Mouse (Mus musculus) kidney, adult 2 months (tissue): ENCODE measurements around the gene Olfr183. TPM values are rescaled to one million over a fixed set of nuclear protein-coding genes. Genes with fewer than 3 reads are reported as not detected.

Experiments used
- DNase-seq: peaks from one replicate; pipeline ENCODE4 v3.0.0; 2021
- H3K27ac ChIP-seq: fragments of 200-500 bp; 2 replicates; pipeline ENCODE4 v1.5.1; 2012; ENCODE audit warnings: low read depth, low read length, control low read depth, inconsistent platforms; ENCODE audit not compliant: insufficient read depth
- H3K27me3 ChIP-seq: fragments of 200-500 bp; replicated peaks from 2 replicates; pipeline ENCODE4 v1.6.1; 2012; ENCODE audit warnings: mild to moderate bottlenecking, moderate library complexity, low read length, inconsistent platforms; ENCODE audit not compliant: control insufficient read depth, insufficient read depth
- H3K36me3 ChIP-seq: fragments of 200-500 bp; 2 replicates; pipeline ENCODE4 v1.6.1; 2012; ENCODE audit warnings: mild to moderate bottlenecking, moderate library complexity, low read length, inconsistent platforms; ENCODE audit not compliant: control insufficient read depth, insufficient read depth
- H3K4me1 ChIP-seq: fragments of 200-500 bp; 2 replicates; pipeline ENCODE4 v1.6.1; 2011; ENCODE audit warnings: low read length; ENCODE audit not compliant: control insufficient read depth, insufficient read depth
- H3K4me3 ChIP-seq: fragments of 200-500 bp; 2 replicates; pipeline ENCODE4 v1.5.1; 2011; ENCODE audit warnings: mild to moderate bottlenecking, low read depth, low read length, control low read depth; ENCODE audit not compliant: insufficient read depth
- CTCF ChIP-seq: fragments of 200-500 bp; conservative IDR thresholded peaks from 2 replicates; pipeline ENCODE4 v1.5.1; 2011; ENCODE audit warnings: low read depth, mild to moderate bottlenecking, control low read depth, low read length, moderate library complexity, mixed read lengths; ENCODE audit not compliant: insufficient read depth, insufficient read length
- POLR2A ChIP-seq: fragments of 200-500 bp; IDR thresholded peaks from one replicate; pipeline ENCODE4 v1.6.1; 2011; ENCODE audit warnings: low read depth, low read length, control low read depth
- WGBS: fragments of 180-500 bp; shearing (Covaris S2); methylation state at CpG from one replicate; pipeline ENCODE4 v1.1.7; 2018; 5-methylcytosine and 5-hydroxymethylcytosine counted together
- polyA plus RNA-seq: library from polyadenylated mRNA; depleted of rRNA; stranded (reverse); fragments of >200 nt; gene quantifications from 2 replicates; pipeline ENCODE4 v1.2.3, GENCODE M21; 2012; rRNA removed

The Olfr183 gene
- not detected in 2 replicates for polyA plus RNA-seq

GRCm38 (mm10) chr16:58995057-58995456 lies at the start of gene Olfr183:
Gene Olfr183 (plus strand): TSS chr16:58995357.
- H3K4me1 ChIP-seq: no peaks in the 10 kb centered on the region
- no peak for DNase-seq
- H3K4me3 ChIP-seq: no peak within 1 kb of the TSS
- H3K36me3 ChIP-seq: no peaks in the 10 kb centered on the region
- no peak within 1 kb of the TSS for H3K27ac ChIP-seq
- no peak for TF ChIP-seq POLR2A
- TF ChIP-seq CTCF: no peak
- 60% methylated on average over 2 of the region's 2 CpGs for WGBS
- H3K27me3 ChIP-seq: no peaks in the 10 kb centered on the region

GRCm38 (mm10) chr16:59007146-59007545 lies 12.0 kb downstream of the Olfr183 start:
- TF ChIP-seq POLR2A (no peak), CTCF (no peak)
- Histone ChIP-seq H3K4me3 (no peak overlapping the region), H3K27ac (no peak overlapping the region), H3K27me3 (no peaks in the 10 kb centered on the region), H3K36me3 (no peaks in the 10 kb centered on the region), H3K4me1 (no peaks in the 10 kb centered on the region)
- no peak for DNase-seq

- WGBS: 61% methylated on average over 2 of the region's 2 CpGs
- Histone ChIP-seq H3K4me1 (no peaks in the 10 kb centered on the region), H3K27me3 (no peaks in the 10 kb centered on the region), H3K27ac (no peak overlapping the region), H3K36me3 (no peaks in the 10 kb centered on the region), H3K4me3 (no peak overlapping the region)
- no peak for TF ChIP-seq CTCF
- no peak for TF ChIP-seq POLR2A
- no peak for DNase-seq
Measured at GRCm38 (mm10) chr16:59013357-59014018, 18.3 kb downstream of the Olfr183 start.

- no peak for TF ChIP-seq CTCF
- no peak for TF ChIP-seq POLR2A
- 90% methylated on average over 4 of the region's 4 CpGs for WGBS
- Histone ChIP-seq H3K36me3 (no peaks in the 10 kb centered on the region), H3K27me3 (no peaks in the 10 kb centered on the region), H3K27ac (no peak within 1 kb of the TSS), H3K4me3 (no peak within 1 kb of the TSS), H3K4me1 (no peaks in the 10 kb centered on the region)
- no peak for DNase-seq
Measured at GRCm38 (mm10) chr16:59030191-59030590, 35.0 kb downstream of the Olfr183 start, which contains the start of gene Olfr186. Gene Olfr186 (minus strand): TSS chr16:59030291.

GRCm38 (mm10) chr16:59039710-59040109 lies 44.6 kb downstream of the Olfr183 start, which contains the start of gene Olfr187:
Gene Olfr187 (minus strand): TSS chr16:59039767.
- WGBS: 78% methylated on average over 7 of the region's 7 CpGs
- no peak for TF ChIP-seq POLR2A
- TF ChIP-seq CTCF: no peak
- Histone ChIP-seq H3K27me3 (no peaks in the 10 kb centered on the region), H3K4me1 (no peaks in the 10 kb centered on the region), H3K27ac (no peak within 1 kb of the TSS), H3K36me3 (no peaks in the 10 kb centered on the region), H3K4me3 (no peak within 1 kb of the TSS)
- DNase-seq: no peak

- no peak for TF ChIP-seq POLR2A
- no peak for TF ChIP-seq CTCF
- Histone ChIP-seq H3K27ac (no peak overlapping the region), H3K27me3 (no peaks in the 10 kb centered on the region), H3K4me3 (no peak overlapping the region), H3K36me3 (no peaks in the 10 kb centered on the region), H3K4me1 (no peaks in the 10 kb centered on the region)
- WGBS: 86% methylated on average over 3 of the region's 3 CpGs
- DNase-seq: no peak
Measured at GRCm38 (mm10) chr16:59045835-59046234, 50.7 kb downstream of the Olfr183 start.

- H3K36me3 ChIP-seq: no peaks in the 10 kb centered on the region
- no peak for DNase-seq
- 61% methylated on average over 4 of the region's 4 CpGs for WGBS
- no peak overlapping the region for H3K27ac ChIP-seq
- no peaks in the 10 kb centered on the region for H3K4me1 ChIP-seq
- no peak for TF ChIP-seq CTCF
- no peak for TF ChIP-seq POLR2A
- H3K4me3 ChIP-seq: no peak overlapping the region
- H3K27me3 ChIP-seq: no peaks in the 10 kb centered on the region
Measured at GRCm38 (mm10) chr16:59047579-59047978, 52.4 kb downstream of the Olfr183 start.
